Mouse (Mus musculus) neural tube, embryonic 10.5 days (tissue): ENCODE measurements at regions not wholly inside any gene's neighbourhood (a gene's known extent, or its start where the extent isn't known, plus 50 kb on each side); places are given as distances from the start of the nearest gene placed in this dataset.

Experiments used
- DNase-seq: peaks from one replicate; pipeline ENCODE4 v3.0.0-alpha.2; 2017; ENCODE audit warnings: low spot score; ENCODE audit errors: extremely low spot score

DNA sequence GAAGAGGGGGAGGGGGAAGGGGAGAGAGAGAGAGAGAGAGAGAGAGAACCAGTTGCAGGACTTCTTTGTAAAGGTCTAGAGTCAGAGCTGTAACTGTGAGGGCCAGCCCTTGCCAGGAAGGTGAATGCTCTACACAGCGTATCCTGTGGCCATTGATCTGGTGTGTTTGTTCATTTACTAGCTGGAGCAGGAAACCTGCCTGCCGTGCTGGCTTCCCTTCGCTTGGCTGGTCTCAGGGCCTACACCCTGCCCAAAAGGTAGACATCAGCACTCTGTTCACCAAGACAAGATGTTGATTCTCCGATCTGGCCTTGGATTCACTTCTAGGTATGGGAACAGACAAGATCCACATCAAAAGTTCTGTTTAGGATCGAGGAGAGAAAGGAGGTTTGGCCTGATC lies 87.5 kb upstream of the Haao start:
- no peak for DNase-seq

DNA sequence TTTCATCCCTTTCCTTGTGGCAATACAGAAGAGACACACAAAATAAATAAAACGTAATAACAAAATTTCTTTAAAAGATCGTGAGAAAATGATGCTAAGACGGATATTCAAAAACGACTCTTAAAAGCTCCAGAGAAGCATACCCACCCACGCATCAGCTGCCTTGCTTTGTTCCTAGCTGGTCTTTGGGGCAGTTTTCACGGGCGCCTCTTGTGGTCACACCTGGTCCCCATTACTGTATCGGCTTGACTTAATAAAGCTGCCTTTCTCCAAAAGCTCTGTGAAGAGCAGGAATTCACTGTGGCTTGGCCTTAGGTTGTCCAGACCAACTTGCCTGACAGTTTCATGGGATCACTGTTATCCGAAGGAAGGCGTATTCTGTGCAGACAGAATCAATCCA lies 86.0 kb upstream of the Haao start:
- no peak for DNase-seq

DNA sequence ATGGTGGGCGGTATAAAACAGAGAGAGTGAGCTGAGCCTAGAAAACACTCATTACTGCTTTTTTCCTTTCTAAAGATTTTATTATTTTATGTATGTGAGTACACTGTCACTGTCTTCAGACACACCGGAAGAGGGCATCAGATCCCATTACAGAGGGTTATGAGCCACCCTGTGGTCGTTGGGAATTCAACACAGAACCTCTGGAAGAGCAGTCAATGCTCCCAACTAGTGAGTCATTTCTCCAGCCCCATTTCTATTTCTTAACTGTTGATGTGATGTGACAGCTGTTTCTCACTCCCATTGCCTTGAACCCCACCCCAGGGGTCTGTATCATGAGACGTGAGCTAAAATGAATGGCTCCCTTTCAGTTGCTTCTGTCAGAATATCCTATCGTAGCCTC lies 82.6 kb upstream of the Haao start:
- DNase-seq: no peak

GRCm38 (mm10) chr17:83927749-83928387 lies 80.1 kb upstream of the Haao start:
- no peak for DNase-seq

- DNase-seq: no peak
Observed at GRCm38 (mm10) chr17:83924259-83924922, 76.6 kb upstream of the Haao start.

DNA sequence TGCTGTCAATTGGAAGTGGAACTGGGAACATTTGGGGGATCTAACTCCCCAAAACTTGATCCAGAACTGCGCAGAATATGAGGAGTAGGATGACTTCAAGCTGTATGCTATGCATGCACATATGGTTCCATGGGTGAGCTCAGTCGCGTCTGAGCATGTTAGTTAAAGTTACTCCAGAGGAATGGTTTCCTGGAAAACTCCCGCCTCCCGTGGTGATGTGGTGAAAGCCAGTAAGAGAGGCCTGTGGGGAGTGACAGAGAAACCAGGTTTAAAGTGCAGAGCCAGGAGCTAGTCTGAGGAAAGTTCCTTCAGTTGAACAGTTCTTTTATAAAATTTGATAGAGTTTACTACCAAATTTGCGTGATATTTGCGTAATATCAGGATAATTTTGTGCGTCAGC lies 73.1 kb upstream of the Haao start:
- no peak for DNase-seq

GRCm38 (mm10) chr17:83920225-83920624 lies 72.5 kb upstream of the Haao start:
- DNase-seq: no peak

- no peak for DNase-seq
Observed at GRCm38 (mm10) chr17:83918413-83919139, 70.8 kb upstream of the Haao start.

DNA sequence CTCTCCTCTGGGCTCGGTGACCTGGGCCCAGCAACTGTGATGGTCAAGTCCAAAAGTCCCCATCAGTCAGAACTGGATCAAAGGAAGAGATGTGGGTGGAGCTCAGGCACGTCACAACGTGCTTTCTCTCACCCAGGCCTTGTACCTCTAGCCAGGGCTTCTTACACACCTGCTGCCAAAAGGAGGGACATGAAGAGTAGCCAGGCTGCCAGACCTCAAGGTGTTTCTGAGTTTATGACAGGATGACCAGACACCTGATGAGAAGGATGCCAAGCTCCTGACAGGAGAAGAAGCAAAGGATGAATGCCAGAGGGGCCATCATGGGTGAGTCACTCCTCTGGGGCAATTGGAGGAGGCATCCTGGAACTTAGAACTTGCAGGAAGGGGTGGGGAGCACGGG lies 70.0 kb upstream of the Haao start:
- DNase-seq: no peak

DNA sequence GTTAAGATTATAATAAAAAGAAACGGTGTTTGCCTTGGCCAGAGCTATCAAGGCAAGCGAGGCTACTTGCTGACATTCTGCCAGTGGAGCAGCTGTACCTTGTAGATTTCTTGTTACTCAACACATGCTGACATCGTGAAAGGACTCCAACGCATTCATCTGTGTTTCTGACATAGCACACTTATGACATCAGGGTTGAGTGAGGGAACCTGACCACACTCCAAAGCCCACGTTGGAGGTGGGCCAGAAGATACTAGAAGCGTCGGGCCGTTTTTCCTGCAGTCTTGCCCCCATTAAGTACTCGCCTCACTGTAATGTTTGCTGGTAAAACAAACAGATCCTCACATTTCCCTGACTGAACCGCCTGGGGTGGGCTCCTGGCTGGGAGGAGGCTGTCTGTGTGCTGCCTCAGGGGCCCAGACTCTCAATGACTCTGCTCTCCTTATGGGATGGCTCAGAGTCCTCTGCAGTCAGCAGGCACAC lies 69.0 kb upstream of the Haao start:
- DNase-seq: no peak

GRCm38 (mm10) chr17:83915034-83915433 lies 67.3 kb upstream of the Haao start:
- DNase-seq: no peak

- DNase-seq: no peak
Observed at GRCm38 (mm10) chr17:83914603-83915002, 66.8 kb upstream of the Haao start.

- peak; percentile 43 for DNase-seq
Observed at GRCm38 (mm10) chr17:83913711-83914415, 66.1 kb upstream of the Haao start.

GRCm38 (mm10) chr17:83912421-83912820 lies 64.7 kb upstream of the Haao start:
- no peak for DNase-seq

DNA sequence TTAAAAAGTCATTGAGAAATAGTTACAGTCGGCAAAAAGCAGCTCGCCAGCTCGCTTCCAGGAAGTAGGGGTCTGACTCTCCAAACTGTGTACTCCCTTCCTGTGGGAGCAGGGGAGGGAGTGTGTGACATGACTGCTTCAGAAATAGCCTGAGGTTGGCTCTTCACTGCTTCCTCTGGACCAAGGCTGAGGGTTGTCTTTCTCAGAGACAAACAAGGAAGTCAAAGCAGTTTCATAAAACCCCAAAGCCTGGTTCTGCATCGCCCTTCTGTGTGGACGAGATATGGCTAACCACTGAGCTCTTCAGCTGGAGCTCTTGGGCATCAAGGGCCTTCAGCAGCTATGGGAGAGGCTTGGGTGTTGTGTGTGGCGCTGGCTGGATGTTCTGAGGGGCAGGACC lies 61.0 kb upstream of the Haao start:
- no peak for DNase-seq

DNA sequence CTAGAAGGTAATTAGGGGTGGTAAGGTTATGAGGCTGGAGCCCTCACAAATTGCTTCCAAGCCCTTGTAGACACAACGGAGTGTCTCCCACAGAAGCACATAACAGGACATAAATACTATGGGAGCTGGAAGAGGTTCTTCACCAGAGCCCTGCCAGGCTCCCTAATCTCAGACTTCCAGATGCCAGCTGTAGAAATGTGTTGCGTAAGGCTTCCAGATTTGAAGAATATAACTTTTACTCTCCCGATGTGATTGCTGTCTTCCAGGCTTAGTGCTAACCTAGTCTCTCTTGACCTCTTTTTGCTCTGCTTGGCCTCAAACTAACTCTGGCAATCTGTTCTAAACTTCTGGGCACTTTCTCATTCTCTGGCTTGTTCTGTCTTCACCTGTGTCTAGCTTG lies 59.8 kb upstream of the Haao start:
- no peak for DNase-seq

- no peak for DNase-seq
Observed at GRCm38 (mm10) chr17:83906751-83907537, 59.2 kb upstream of the Haao start.

- peak; percentile 84 for DNase-seq
Observed at GRCm38 (mm10) chr17:83903467-83903866, 55.7 kb upstream of the Haao start.

DNA sequence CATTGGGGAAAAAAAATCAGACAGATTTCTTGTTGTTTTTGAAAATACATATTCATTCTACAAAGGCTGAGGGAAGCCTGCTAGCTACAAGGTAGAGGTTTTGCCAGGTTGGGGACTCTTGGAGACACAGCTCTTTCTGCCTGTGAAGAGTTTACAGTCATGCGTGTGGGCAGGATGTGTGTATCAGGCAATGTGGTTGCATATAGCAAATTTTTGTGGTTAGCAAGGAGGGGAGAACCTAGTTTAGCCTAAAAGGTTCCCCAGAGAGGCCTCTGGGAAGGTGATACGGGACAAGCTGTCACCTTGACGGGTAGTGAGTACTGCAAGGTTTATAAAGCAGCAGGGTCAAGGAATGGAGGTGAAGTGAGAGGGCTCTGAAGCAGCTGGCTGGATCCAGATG lies 54.8 kb upstream of the Haao start:
- DNase-seq: no peak

GRCm38 (mm10) chr17:83902091-83902490 lies 54.3 kb upstream of the Haao start:
- DNase-seq: no peak

- DNase-seq: no peak
Observed at GRCm38 (mm10) chr17:83899588-83900152, 51.9 kb upstream of the Haao start.
